Mouse (Mus musculus) forelimb bud, embryonic 11.5 days (tissue): ENCODE data around the gene Gm527.
A peak's percentile ranks its signal among the peaks of the same experiment; 100 is the strongest.

ENCODE experiments used
- DNase-seq: peaks from one replicate; pipeline ENCODE4 v3.0.0-alpha.2; 2012; ENCODE audit warnings: low read depth, low spot score

The Gm527 gene

GRCm38 (mm10) chr12:64917578-64918471 lies at the start of gene Gm527:
Gene Gm527, plus strand, starts transcription at chr12:64917906.
- peak; percentile 93 for DNase-seq

- DNase-seq, result no peak
These were observed 46.6 kb upstream of the Gm527 start for GRCm38 (mm10) chr12:64871103-64871502.

GRCm38 (mm10) chr12:64897060-64897730 lies 20.5 kb upstream of the Gm527 start:
- peak; percentile 74 for DNase-seq

- DNase-seq, result peak; percentile 79
These were observed 15.2 kb upstream of the Gm527 start for GRCm38 (mm10) chr12:64902506-64902905.

GRCm38 (mm10) chr12:64903186-64903585 lies 14.5 kb upstream of the Gm527 start:
- peak; percentile 29 for DNase-seq

GRCm38 (mm10) chr12:64912996-64913395 lies 4.7 kb upstream of the Gm527 start:
- DNase-seq, result no peak

- no peak for DNase-seq
These were observed 971 bp upstream of the Gm527 start for GRCm38 (mm10) chr12:64916735-64917134.

- DNase-seq, result no peak
These were observed 19.8 kb downstream of the Gm527 start for GRCm38 (mm10) chr12:64937493-64937892.

- no peak for DNase-seq
These were observed 46.9 kb downstream of the Gm527 start for GRCm38 (mm10) chr12:64964560-64964959.

GRCm38 (mm10) chr12:64965124-64966026 lies 47.7 kb downstream of the Gm527 start, which contains the start of the genes Klhl28 and Togaram1:
Gene Klhl28, minus strand, starts transcription at chr12:64965534.
Gene Togaram1, plus strand, starts transcription at chr12:64965804.
- DNase-seq, result peak; percentile 98

GRCm38 (mm10) chr12:64966101-64966631 lies 48.5 kb downstream of the Gm527 start:
- DNase-seq, result peak; percentile 25

- DNase-seq, result no peak
These were observed 49.1 kb downstream of the Gm527 start for GRCm38 (mm10) chr12:64966652-64967435.

GRCm38 (mm10) chr12:64967470-64967869 lies 49.8 kb downstream of the Gm527 start:
- no peak for DNase-seq

- no peak for DNase-seq
These were observed 50.4 kb downstream of the Gm527 start for GRCm38 (mm10) chr12:64968067-64968466.

GRCm38 (mm10) chr12:64971399-64971798 lies 53.7 kb downstream of the Gm527 start:
- no peak for DNase-seq

GRCm38 (mm10) chr12:64972063-64972462 lies 54.4 kb downstream of the Gm527 start:
- DNase-seq, result no peak
